Mouse (Mus musculus): ENCODE data around the gene Dop1b. TPM values are rescaled to one million over a fixed set of nuclear protein-coding genes. Genes with fewer than 3 reads are reported as not detected.

Dop1b gene
- polyA plus RNA-seq, 1 experiment: 35.5 TPM

GRCm38 (mm10) chr16:93850527-93850926 lies 138.8 kb downstream of the Dop1b start:
- Histone ChIP-seq H3K4me3 (ENCODE audit: extremely low read depth, insufficient read depth, insufficient read length) (no peak overlapping the region), H3K4me1 (ENCODE audit: control insufficient read depth, insufficient read depth, insufficient read length) (no peaks in the 10 kb centered on the region), H3K27me3 (ENCODE audit: control insufficient read depth, insufficient read depth, low read length) (no peaks in the 10 kb centered on the region), H3K27ac (ENCODE audit: insufficient read depth, low read length) (no peak overlapping the region), H3K36me3 (ENCODE audit: control insufficient read depth, insufficient read depth, low read length) (peaks cover 58% of the 10 kb centered on the region)
- TF ChIP-seq POLR2A (IDR thresholded peaks at IDR 0.05; ENCODE audit: low read depth, low read length): no peak
- TF ChIP-seq CTCF (IDR thresholded peaks at IDR 0.05; ENCODE audit: extremely low read depth, insufficient read depth, insufficient read length, insufficient replicate concordance): no peak
- no peak for DNase-seq (ENCODE audit: low read depth in 1 of 2, low spot score in 2 of 2)
- 88% methylated on average over 3 of the region's 3 CpGs for WGBS

DNA sequence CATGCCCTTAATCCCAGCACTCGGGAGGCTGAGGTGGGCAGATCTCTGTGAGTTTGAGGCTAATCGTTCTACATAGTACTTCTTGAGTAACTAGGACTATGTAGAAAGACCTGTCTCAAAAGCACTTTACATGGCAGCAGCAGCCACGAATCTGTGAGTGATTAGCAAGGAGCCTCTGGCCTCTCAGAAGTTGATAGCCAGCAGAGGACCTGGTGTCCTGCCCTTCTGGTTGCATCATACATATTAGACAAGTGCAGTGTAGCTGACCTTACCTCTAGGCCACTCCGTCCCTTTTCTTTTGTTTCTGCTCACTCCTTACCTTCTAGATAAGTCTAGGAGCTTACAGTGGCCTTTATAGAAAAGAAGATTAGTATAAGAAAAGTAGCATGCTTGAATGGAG lies 148.3 kb downstream of the Dop1b start:
- Histone ChIP-seq H3K27me3 (ENCODE audit: control insufficient read depth, insufficient read depth, low read length) (no peaks in the 10 kb centered on the region), H3K27ac (ENCODE audit: insufficient read depth, low read length) (no peak overlapping the region), H3K36me3 (ENCODE audit: control insufficient read depth, insufficient read depth, low read length) (peaks cover 55% of the 10 kb centered on the region), H3K4me3 (ENCODE audit: extremely low read depth, insufficient read depth, insufficient read length) (no peak overlapping the region), H3K4me1 (ENCODE audit: control insufficient read depth, insufficient read depth, insufficient read length) (no peaks in the 10 kb centered on the region)
- no peak for TF ChIP-seq CTCF (IDR thresholded peaks at IDR 0.05; ENCODE audit: extremely low read depth, insufficient read depth, insufficient read length, insufficient replicate concordance)
- TF ChIP-seq POLR2A (IDR thresholded peaks at IDR 0.05; ENCODE audit: low read depth, low read length): no peak
- no peak for DNase-seq (ENCODE audit: low read depth in 1 of 2, low spot score in 2 of 2)
- 93% methylated on average over 4 of the region's 4 CpGs for WGBS

Other genes starting within 250 kb of the Dop1b start
- gene Setd4, start 107.8 kb upstream of the Dop1b start, polyA plus RNA-seq (2012; rRNA removed): 10.2 and 10.6 TPM in 2 replicates
- 30.3 and 36.2 TPM in 2 replicates for gene Cbr1, start 106.1 kb upstream of the Dop1b start, polyA plus RNA-seq (2012; rRNA removed)
- not detected in 2 replicates for gene Gm5678, start 83.8 kb upstream of the Dop1b start, polyA plus RNA-seq (2012; rRNA removed)
- 6.7 and 7.2 TPM in 2 replicates for gene Cbr3, start 28.7 kb upstream of the Dop1b start, polyA plus RNA-seq (2012; rRNA removed)
- gene Morc3, start 120.2 kb downstream of the Dop1b start, polyA plus RNA-seq (2012; rRNA removed): 9.3 and 10.6 TPM in 2 replicates
- 4.9 and 5.7 TPM in 2 replicates for gene Chaf1b, start 172.0 kb downstream of the Dop1b start, polyA plus RNA-seq (2012; rRNA removed)

Data from spleen, adult 2 months (tissue).